Mouse (Mus musculus) liver, postnatal 0 days (tissue): ENCODE measurements at regions not wholly inside any gene's neighbourhood (a gene's known extent, or its start where the extent isn't known, plus 50 kb on each side); places are given as distances from the start of the nearest gene placed in this dataset.
A peak's percentile ranks its signal among the peaks of the same experiment; 100 is the strongest.

Source experiments
- ATAC-seq: fragments of 200-750 bp; cut with Nextera tagmentation; 2 replicates; pipeline ENCODE4 v1.8.0; 2017; ENCODE audit warnings: mild to moderate bottlenecking, moderate library complexity
- DNase-seq: peaks from one replicate; pipeline ENCODE4 v3.0.0-alpha.2; 2016
- H3K27ac ChIP-seq: fragments of 300-500 bp; sonication (generic); 2 replicates; pipeline ENCODE4 v1.5.1; 2014; ENCODE audit warnings: antibody characterized with exemption, moderate library complexity, mild to moderate bottlenecking, low read depth
- H3K27me3 ChIP-seq: fragments of 300-500 bp; sonication (generic); 2 replicates; pipeline ENCODE4 v1.6.1; 2014; ENCODE audit warnings: low read length, control low read depth, mixed read lengths; ENCODE audit not compliant: insufficient read depth
- H3K36me3 ChIP-seq: fragments of 300-500 bp; sonication (generic); replicated peaks from 2 replicates; pipeline ENCODE4 v1.6.1; 2014; ENCODE audit warnings: mild to moderate bottlenecking, control low read depth, low read length, moderate library complexity, mixed read lengths; ENCODE audit not compliant: insufficient read depth
- H3K4me1 ChIP-seq: fragments of 300-500 bp; sonication (generic); 2 replicates; pipeline ENCODE4 v1.6.1; 2014; ENCODE audit warnings: antibody characterized with exemption, mild to moderate bottlenecking, control low read depth; ENCODE audit not compliant: insufficient read depth
- H3K4me2 ChIP-seq: fragments of 300-500 bp; sonication (generic); 2 replicates; pipeline ENCODE4 v1.6.1; 2014; ENCODE audit warnings: low read depth, mild to moderate bottlenecking, low read length, moderate library complexity, mixed read lengths
- H3K4me3 ChIP-seq: fragments of 300-500 bp; sonication (generic); 2 replicates; pipeline ENCODE4 v1.5.1; 2014; ENCODE audit warnings: low read depth, low read length
- H3K9ac ChIP-seq: fragments of 300-500 bp; sonication (generic); replicated peaks from 2 replicates; pipeline ENCODE4 v1.6.1; 2014; ENCODE audit warnings: mild to moderate bottlenecking, moderate library complexity
- H3K9me3 ChIP-seq: fragments of 300-500 bp; sonication (generic); 2 replicates; pipeline ENCODE4 v1.6.1; 2016; ENCODE audit warnings: mild to moderate bottlenecking, control low read depth, low read length, mixed read lengths
- CTCF ChIP-seq: sonication (generic); IDR thresholded peaks from 2 replicates; pipeline ENCODE4 v1.5.1; 2016; ENCODE audit warnings: antibody characterized with exemption, low read depth
- EP300 ChIP-seq: IDR thresholded peaks from 2 replicates; pipeline ENCODE4 v1.6.1; 2016; ENCODE audit warnings: antibody characterized with exemption, low read depth, mild to moderate bottlenecking
- WGBS: fragments of 180-500 bp; shearing (Covaris S2); extraction: QIAGEN DNeasy Blood & Tissue Kit; methylation state at CpG from one replicate; pipeline ENCODE4 v1.1.7; 2014; ENCODE audit not compliant: insufficient replicate concordance; 5-methylcytosine and 5-hydroxymethylcytosine counted together

GRCm38 (mm10) chr5:72245382-72245781, 77.4 kb upstream of the Commd8 start:
- Histone ChIP-seq H3K4me1 (no peaks in the 10 kb centered on the region), H3K9me3 (no peaks in the 10 kb centered on the region), H3K4me2 (no peak overlapping the region), H3K36me3 (peaks cover 40% of the 10 kb centered on the region), H3K27me3 (no peaks in the 10 kb centered on the region), H3K4me3 (no peak overlapping the region), H3K27ac (no peak overlapping the region), H3K9ac (no peak overlapping the region)
- DNase-seq (no peak), ATAC-seq (no peak)
- WGBS = 87% methylated on average over 5 of the region's 5 CpGs
- TF ChIP-seq CTCF (no peak), EP300 (no peak)

GRCm38 (mm10) chr5:72244134-72244533, 76.1 kb upstream of the Commd8 start:
- Histone ChIP-seq H3K27me3 (no peaks in the 10 kb centered on the region), H3K4me2 (no peak overlapping the region), H3K27ac (no peak overlapping the region), H3K4me3 (no peak overlapping the region), H3K36me3 (peaks cover 40% of the 10 kb centered on the region), H3K4me1 (no peaks in the 10 kb centered on the region), H3K9ac (no peak overlapping the region), H3K9me3 (no peaks in the 10 kb centered on the region)
- ATAC-seq (no peak), DNase-seq (no peak)
- TF ChIP-seq CTCF (peak; percentile 38), EP300 (no peak)
- 67% methylated on average over 3 of the region's 3 CpGs for WGBS

GRCm38 (mm10) chr5:72242981-72243380, 75.0 kb upstream of the Commd8 start:
- H3K27me3 ChIP-seq = no peaks in the 10 kb centered on the region
- no peak overlapping the region for H3K9ac ChIP-seq
- no peak overlapping the region for H3K4me2 ChIP-seq
- H3K9me3 ChIP-seq = no peaks in the 10 kb centered on the region
- WGBS = 84% methylated on average over 3 of the region's 3 CpGs
- DNase-seq (no peak), ATAC-seq (no peak)
- H3K27ac ChIP-seq = no peak overlapping the region
- H3K4me1 ChIP-seq = no peaks in the 10 kb centered on the region
- no peak for TF ChIP-seq EP300
- no peak for TF ChIP-seq CTCF
- peaks cover 28% of the 10 kb centered on the region for H3K36me3 ChIP-seq
- H3K4me3 ChIP-seq = no peak overlapping the region

- no peak for DNase-seq
- no peak overlapping the region for H3K4me2 ChIP-seq
- H3K27me3 ChIP-seq = no peaks in the 10 kb centered on the region
- WGBS = 69% methylated on average over 3 of the region's 3 CpGs
- H3K4me3 ChIP-seq = no peak overlapping the region
- peak; percentile 95 for ATAC-seq
- no peaks in the 10 kb centered on the region for H3K9me3 ChIP-seq
- H3K4me1 ChIP-seq = no peaks in the 10 kb centered on the region
- no peak overlapping the region for H3K27ac ChIP-seq
- H3K36me3 ChIP-seq = peaks cover 18% of the 10 kb centered on the region; the same call in 1 of the 2 replicates
- H3K9ac ChIP-seq = no peak overlapping the region
- peak; percentile 45; the same call in 1 of the 2 replicates for TF ChIP-seq EP300
- no peak for TF ChIP-seq CTCF
Observed at GRCm38 (mm10) chr5:72241451-72241850, 73.5 kb upstream of the Commd8 start.

- H3K4me1 ChIP-seq = no peaks in the 10 kb centered on the region
- ATAC-seq (no peak), DNase-seq (no peak)
- WGBS = 87% methylated on average over 7 of the region's 7 CpGs
- H3K9ac ChIP-seq = no peak overlapping the region
- H3K4me3 ChIP-seq = no peak overlapping the region
- TF ChIP-seq CTCF = no peak
- no peak for TF ChIP-seq EP300
- no peaks in the 10 kb centered on the region for H3K9me3 ChIP-seq
- peaks cover 14% of the 10 kb centered on the region for H3K36me3 ChIP-seq
- H3K27ac ChIP-seq = no peak overlapping the region
- no peaks in the 10 kb centered on the region for H3K27me3 ChIP-seq
- H3K4me2 ChIP-seq = no peak overlapping the region
Observed at GRCm38 (mm10) chr5:72240271-72240670, 72.3 kb upstream of the Commd8 start.

GRCm38 (mm10) chr5:72227002-72227401, 59.0 kb upstream of the Commd8 start:
- Histone ChIP-seq H3K27me3 (no peaks in the 10 kb centered on the region), H3K4me2 (no peak overlapping the region), H3K4me1 (peaks cover 25% of the 10 kb centered on the region), H3K9me3 (no peaks in the 10 kb centered on the region), H3K36me3 (peaks cover 9% of the 10 kb centered on the region), H3K4me3 (no peak overlapping the region), H3K27ac (no peak overlapping the region), H3K9ac (no peak overlapping the region)
- 82% methylated on average over 5 of the region's 5 CpGs for WGBS
- DNase-seq = no peak
- no peak for TF ChIP-seq EP300
- TF ChIP-seq CTCF = no peak
- no peak for ATAC-seq
